Mouse (Mus musculus) heart, postnatal 25 days (tissue): ENCODE data around the gene Trhr2. TPM values are rescaled to one million over a fixed set of nuclear protein-coding genes. Genes with fewer than 3 reads are reported as not detected.

ENCODE experiments used
- DNase-seq: peaks from one replicate; pipeline ENCODE4 v3.0.0; 2022; ENCODE audit warnings: low spot score
- intact Hi-C: fragments of 180-260 bp; cut with DNase I; formaldehyde crosslinking; loops from one replicate; pipeline ENCODE4 v1.15.1; 2025
- total RNA-seq, 2 experiments: library from RNA; stranded (reverse); gene quantifications; 2 replicates each; pipeline ENCODE4 v1.2.3; 2021

The Trhr2 gene
- total RNA-seq, result not detected

DNA sequence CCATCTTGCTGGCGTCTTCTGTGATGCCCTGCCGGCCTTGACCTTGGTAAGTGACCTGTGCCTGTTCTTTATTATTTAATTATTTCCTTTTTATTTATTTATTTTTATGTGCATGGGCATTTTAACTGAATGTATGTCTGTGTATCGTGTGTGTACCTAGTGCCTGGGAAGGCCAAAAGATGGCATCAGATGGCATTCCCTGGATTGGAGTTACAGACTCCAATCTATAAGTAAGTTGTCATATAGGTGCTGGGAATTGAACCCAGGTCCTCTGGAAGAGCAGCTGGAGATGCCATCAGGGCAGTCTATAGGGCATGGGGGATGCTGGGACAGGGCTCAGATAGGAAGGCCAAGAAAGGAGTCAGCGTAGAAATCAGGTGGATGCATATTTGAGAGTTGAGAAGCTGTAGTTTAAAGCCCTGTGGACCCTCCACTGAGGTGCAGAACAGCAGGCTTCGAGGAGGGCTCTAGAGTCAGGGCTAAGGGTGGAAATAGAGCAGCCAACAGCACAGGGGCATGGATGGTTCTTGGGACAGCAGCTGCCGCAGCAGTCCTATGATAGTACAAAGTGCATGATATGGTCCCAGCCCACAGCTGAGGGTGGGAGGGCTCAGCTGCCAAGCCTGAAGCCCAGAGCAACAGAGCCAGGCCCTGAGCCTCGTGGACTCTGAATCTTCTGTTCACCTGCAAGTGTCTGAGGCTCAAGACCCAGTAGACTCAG is at the start of gene Trhr2:
Gene Trhr2, minus strand, starts transcription at position 51 of the 721 bp plus-strand sequence.
- intact Hi-C loops, result no loop called here
- DNase-seq, result no peak

- intact Hi-C loops, result no loop called here
- no peak for DNase-seq
These were observed 47.1 kb upstream of the Trhr2 start for GRCm38 (mm10) chr8:122407678-122408077.

DNA sequence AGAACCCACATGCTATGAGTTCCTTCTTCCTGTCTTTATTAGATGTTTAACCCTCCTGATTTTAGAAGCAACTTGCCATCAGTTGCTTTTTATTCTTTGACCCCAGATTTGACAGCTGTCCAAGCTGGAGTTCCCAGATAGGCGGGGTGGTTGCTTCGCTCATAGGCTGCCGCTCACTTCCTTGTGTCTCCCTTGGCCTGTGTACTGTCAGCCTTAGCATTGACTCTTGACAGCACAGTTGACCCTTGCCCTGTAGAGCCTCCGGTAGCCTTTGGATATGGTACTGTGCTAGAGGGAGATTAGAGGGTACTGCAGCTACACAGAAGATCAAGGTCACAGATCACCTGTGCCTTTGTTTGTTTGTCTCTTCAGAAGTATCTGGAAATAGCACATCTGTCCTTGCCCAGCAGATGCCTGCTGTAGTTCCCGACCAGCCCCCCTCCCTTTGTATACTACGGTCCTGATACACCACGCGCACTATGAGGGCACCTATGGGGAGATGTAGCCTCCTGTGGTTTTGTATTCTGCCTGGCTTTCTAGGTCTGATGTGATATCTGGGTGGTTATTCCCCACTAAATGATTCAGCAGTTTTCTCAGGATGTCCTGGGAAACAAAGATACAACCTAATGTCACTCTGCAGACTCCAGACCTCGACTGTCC is 44.7 kb upstream of the Trhr2 start:
- intact Hi-C loops, result no loop called here
- no peak for DNase-seq

DNA sequence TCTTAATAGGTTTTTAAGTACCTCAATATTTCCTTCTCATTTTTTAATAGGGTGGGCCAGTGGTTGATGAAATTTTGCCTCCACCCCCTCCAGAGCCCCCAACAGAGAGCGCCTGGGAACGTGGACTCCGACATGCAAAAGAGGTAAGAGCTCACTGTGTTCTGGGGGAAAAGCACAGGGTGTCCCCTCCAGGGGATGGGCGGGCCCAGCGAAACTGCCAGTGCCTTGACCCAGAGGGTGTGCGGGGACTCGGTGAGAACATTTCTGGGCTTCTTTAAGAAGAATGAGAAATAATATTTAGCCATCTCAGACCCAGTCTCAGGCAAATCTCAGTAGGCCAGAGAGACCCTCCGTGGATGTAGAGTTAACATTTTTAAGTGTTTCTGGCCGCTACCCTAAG is 37.6 kb upstream of the Trhr2 start:
- no peak for DNase-seq
- intact Hi-C loops, result no loop called here

DNA sequence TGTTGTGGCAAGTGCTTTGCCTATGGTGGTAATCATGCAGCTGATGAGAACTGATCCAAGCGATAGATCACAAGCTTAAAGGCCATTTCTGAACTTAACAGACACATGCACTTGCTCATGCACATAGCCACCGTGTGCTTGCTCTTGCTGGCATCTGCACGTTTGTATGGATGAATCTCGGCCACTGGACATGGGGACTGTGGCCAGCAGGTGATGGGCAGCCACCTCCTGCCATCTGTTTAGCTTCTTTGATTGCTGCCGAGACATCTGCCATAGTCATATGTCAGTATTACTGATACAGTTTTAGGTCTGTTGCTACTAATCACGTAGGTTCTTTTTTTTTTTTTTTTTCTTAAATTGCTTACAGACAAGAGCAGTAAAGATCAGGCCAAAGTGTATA is 34.7 kb upstream of the Trhr2 start:
- intact Hi-C loops, result no loop called here

GRCm38 (mm10) chr8:122393717-122394116 is 33.2 kb upstream of the Trhr2 start:
- intact Hi-C loops, result no loop called here

More for the DNA sequence above, 34.7 kb upstream of the Trhr2 start:
- DNase-seq, result no peak

DNA sequence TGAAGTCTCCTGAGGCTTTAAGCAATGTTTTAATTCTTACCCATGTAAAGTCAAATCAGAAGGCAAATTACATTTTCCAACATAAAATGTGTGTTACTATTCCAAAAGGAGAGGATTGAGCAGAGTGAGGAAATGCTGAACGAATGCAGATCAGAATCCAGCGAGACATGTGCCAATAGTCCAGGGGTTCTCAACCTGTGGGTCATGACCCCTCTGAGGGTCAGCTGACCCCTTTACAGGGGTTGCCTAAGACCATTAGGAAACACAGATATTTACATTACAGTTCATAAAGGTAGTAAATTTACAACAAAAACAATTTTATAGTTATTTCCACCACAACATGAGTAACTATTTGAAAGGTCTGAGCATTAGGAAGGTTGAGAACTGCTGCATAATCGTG is 30.2 kb upstream of the Trhr2 start:
- DNase-seq, result no peak
- intact Hi-C loops, result no loop called here

More at GRCm38 (mm10) chr8:122393717-122394116, 33.2 kb upstream of the Trhr2 start:
- no peak for DNase-seq

DNA sequence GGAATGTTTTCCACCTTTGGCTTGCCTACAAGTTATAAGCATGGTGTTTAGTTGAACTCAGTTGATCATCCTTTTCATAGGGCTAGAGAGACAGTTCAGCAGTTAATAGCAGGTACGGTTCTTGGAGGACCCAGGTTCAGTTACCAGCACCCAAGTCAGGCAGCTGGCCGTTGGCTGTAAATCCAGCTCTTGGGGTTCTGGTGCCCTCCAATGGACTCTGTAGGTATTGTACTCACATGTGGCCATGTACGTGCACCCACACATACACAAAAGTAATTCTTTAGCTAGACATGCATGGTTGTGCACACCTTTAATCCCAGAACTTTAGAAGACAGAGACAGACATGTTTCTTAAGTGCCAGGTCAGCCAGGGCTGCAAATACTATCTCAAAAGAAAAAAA is 28.8 kb upstream of the Trhr2 start:
- intact Hi-C loops, result no loop called here
- no peak for DNase-seq

DNA sequence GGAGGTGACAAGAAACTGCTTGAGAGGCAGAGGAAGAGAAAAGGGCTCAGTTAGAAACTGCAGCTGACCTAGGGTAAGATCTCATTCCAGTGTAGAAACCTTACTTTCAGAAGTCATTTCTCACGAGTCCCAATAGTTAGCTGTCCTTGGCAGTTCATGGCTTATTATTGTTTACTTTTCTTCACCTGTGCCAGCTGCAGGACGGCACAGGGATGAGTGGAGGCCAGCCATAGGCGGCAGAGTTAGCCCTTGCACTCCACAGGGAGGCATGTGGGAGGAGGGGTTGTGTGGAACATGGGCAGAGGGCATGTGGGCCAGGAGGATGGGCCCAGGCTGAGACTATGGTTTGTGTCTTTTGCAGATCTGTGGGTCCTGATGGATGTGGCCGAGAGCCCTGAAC is 22.5 kb upstream of the Trhr2 start:
- no peak for DNase-seq
- intact Hi-C loops, result no loop called here

GRCm38 (mm10) chr8:122376365-122377231 is 16.1 kb upstream of the Trhr2 start, which contains the start of gene Zc3h18:
TSS of gene Zc3h18 (plus strand) at chr8:122376609.
- DNase-seq, result peak; percentile 98
- intact Hi-C loops, result loop anchor here (1.0 to 5.0 kb wide), 2 partner anchors 56 to 100 kb away; partner anchors contain the start of genes Ctu2, Cyba and Rnf166

DNA sequence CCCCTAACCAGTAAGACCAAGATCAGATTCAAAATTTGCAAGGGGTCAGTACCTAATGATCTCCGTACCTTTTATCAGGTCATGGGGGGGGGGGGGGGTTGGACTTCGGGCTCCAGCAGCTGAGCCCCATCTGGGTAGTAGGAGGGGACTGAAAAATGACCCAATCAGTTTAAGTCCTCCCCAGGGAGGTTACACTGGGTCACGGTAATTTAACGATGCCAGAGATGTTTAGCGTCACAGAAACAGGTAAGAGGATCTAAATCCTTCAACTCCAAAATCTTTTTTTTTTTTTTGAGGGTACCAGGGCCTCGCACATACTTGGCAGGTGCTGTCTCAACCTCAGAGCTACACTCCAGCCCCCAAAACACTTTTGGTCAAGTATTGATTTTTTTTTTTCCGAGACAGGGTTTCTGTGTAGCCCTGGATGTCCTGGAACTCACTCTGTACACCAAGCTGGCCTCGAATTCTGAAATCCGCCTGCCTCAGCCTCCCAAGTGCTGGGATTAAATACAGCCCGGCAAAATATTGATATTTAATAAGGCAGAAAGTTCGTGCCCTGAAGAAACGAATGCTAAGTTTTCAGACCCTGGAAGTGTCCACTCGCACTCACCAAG is 15.3 kb upstream of the Trhr2 start:
- no peak for DNase-seq
- intact Hi-C loops, result loop anchor here (5.0 kb wide), 1 partner anchor 56 kb away; the partner anchor contains the start of gene Cyba

GRCm38 (mm10) chr8:122375320-122375719 is 14.8 kb upstream of the Trhr2 start:
- no peak for DNase-seq
- intact Hi-C loops, result loop anchor here (5.0 kb wide), 1 partner anchor 57 kb away; the partner anchor contains the start of gene Cyba

DNA sequence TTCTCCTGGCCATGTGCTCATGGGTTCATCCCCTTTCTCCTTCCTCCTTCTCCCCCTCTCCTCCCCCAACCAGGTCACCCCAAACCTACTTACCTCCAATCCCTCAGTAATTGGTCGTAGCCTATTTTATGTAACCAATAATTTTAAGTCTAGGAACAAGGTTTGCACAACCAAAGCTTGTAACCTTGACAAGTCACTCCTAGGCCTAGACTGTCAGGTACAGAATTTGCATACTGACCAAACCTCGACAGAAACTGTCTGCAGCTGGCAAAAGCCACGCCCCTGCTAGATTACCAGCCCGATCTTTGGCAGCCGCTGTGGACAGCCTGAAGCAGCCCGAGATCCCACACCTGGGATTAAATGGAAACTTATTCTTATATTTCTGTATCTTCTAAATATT is 11.2 kb upstream of the Trhr2 start:
- intact Hi-C loops, result no loop called here
- no peak for DNase-seq

- intact Hi-C loops, result loop anchor here (1.0 to 2.0 kb wide), 2 partner anchors 21 to 96 kb away; no protein-coding TSS in a partner anchor
- DNase-seq, result peak; percentile 13
These were observed 9.1 kb upstream of the Trhr2 start for GRCm38 (mm10) chr8:122369665-122370064.

DNA sequence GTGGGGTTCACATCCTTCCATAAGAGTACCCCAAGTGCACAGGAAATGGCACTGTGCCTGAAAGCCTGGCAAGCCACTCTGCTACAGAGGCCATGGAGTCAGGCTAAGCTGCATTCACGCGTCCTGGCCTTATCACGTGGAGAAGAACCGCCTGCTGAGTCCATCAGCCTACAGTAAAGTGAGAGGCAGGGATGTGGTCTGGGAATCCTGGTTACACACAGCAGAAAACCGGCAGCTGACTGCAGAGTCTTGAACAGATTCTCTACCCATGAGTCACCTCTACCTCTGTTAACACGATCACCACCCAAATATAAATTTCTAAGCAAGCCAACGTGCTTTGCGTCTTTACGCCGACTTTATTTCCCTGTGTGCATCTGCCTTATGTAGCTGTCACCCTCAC is 7.9 kb upstream of the Trhr2 start:
- intact Hi-C loops, result loop anchor here (2.0 kb wide), 1 partner anchor 20 kb away; no protein-coding TSS in a partner anchor

DNA sequence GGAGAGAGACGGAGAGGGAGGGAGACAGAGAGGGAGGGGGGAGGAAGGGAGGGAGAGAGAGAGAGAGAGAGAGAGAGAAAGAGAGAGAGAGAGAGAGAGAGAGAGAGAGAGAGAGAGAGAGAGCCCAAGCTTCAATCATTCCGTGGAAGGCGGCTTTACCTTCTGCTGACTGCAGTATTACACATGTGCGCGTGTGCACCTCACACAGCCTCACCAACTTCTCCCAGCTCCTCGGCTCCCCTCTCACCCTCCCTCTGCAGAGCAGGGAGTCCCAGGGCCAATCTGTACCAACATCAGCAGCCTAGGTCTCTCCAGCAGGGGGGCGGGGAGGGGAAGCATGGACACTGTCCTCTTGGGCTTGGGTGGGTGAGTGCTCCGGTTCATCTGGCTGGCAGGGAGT is 2.4 kb upstream of the Trhr2 start:
- no peak for DNase-seq
- intact Hi-C loops, result no loop called here

More for the DNA sequence above, 7.9 kb upstream of the Trhr2 start:
- DNase-seq, result no peak

GRCm38 (mm10) chr8:122362271-122362670 is 1.7 kb upstream of the Trhr2 start:
- DNase-seq, result no peak
- intact Hi-C loops, result no loop called here

DNA sequence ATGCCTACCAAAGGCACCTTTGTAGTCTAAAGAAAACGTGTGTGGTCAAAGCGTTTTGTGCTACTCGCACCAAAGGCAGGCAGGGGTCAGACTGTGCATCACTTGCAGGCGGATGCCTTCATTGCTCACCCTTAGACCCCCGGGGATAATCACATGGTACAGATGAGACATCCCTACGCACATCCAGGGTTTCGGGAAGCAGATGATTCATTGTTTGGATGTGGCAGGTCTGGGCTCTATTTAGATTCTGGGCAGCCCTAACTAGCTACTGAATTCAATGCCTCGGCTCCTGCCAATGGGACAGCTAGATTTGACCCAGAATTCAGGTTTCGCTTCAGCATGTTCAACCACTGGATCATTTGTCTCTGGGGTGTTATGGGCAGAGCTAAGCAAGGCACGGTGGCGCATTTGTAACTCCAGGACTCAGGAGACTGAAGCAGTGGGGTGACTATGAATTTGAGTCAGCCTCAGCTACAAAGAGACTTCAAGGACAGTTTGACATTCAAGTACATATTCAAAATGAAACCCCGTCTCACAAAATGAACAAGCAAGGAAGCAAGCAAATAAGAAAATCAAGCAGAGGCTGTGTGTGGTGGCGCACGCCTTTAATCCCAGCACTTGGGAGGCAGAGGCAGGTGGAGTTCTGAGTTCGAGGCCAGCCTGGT is 1.3 kb downstream of the Trhr2 start:
- no peak for DNase-seq
- intact Hi-C loops, result no loop called here

- no peak for DNase-seq
- intact Hi-C loops, result no loop called here
These were observed 2.9 kb downstream of the Trhr2 start for GRCm38 (mm10) chr8:122357641-122358040.
